Mouse (Mus musculus): ENCODE measurements at regions not wholly inside any gene's neighbourhood (a gene's known extent, or its start where the extent isn't known, plus 50 kb on each side); places are given as distances from the start of the nearest gene placed in this dataset.

- no peak for TF ChIP-seq EP300 (IDR thresholded peaks at IDR 0.05; ENCODE audit: low read depth)
- TF ChIP-seq CTCF (IDR thresholded peaks at IDR 0.05; ENCODE audit: low read depth) = no peak
Measured at GRCm38 (mm10) chr6:78526986-78527762, 58.5 kb upstream of the Reg3g start.
